Mouse (Mus musculus): ENCODE data around the gene Gipr. TPM values are rescaled to one million over a fixed set of nuclear protein-coding genes. Genes with fewer than 3 reads are reported as not detected.

The Gipr gene
- polyA plus RNA-seq, 1 experiment from 2014 or later, result 1.2 TPM

GRCm38 (mm10) chr7:19178035-19178434 is 12.1 kb upstream of the Gipr start:
- Histone ChIP-seq H3K4me3 (replicated peaks) (peak overlapping the region; percentile 70), H3K4me2 (peak overlapping the region; percentile 79), H3K9me3 (replicated peaks) (no peaks in the 10 kb centered on the region), H3K36me3 (peaks cover 18% of the 10 kb centered on the region; the same call in 1 of the 2 replicates), H3K27me3 (replicated peaks) (peaks cover 33% of the 10 kb centered on the region), H3K4me1 (peaks cover 55% of the 10 kb centered on the region), H3K27ac (replicated peaks) (no peak overlapping the region), H3K9ac (replicated peaks) (peak overlapping the region; percentile 73; the same call in 1 of the 2 replicates)
- WGBS, result 8% methylated on average over 18 of the region's 18 CpGs
- ATAC-seq (ENCODE audit: low FRiP score), result no peak

- 68% methylated on average over 7 of the region's 7 CpGs for WGBS
- H3K4me3 ChIP-seq (replicated peaks), result peak overlapping the region; percentile 70
- no peak for ATAC-seq (ENCODE audit: low FRiP score)
These were observed 11.3 kb upstream of the Gipr start for GRCm38 (mm10) chr7:19177216-19177615.

GRCm38 (mm10) chr7:19176516-19176947 is 10.6 kb upstream of the Gipr start:
- peak overlapping the region; percentile 86 for H3K27ac ChIP-seq (replicated peaks)
- H3K4me3 ChIP-seq (replicated peaks), result peak overlapping the region; percentile 70
- H3K36me3 ChIP-seq, result peaks cover 8% of the 10 kb centered on the region; the same call in 1 of the 2 replicates
- peak overlapping the region; percentile 79 for H3K4me2 ChIP-seq
- H3K9ac ChIP-seq (replicated peaks), result peak overlapping the region; percentile 73
- peaks cover 33% of the 10 kb centered on the region for H3K27me3 ChIP-seq (replicated peaks)
- ATAC-seq (ENCODE audit: low FRiP score), result peak; percentile 36
- no peaks in the 10 kb centered on the region for H3K9me3 ChIP-seq (replicated peaks)
- 8% methylated on average over 14 of the region's 21 CpGs for WGBS
- peaks cover 69% of the 10 kb centered on the region for H3K4me1 ChIP-seq

More at GRCm38 (mm10) chr7:19177216-19177615, 11.3 kb upstream of the Gipr start:
- H3K9ac ChIP-seq (replicated peaks), result peak overlapping the region; percentile 73
- H3K4me2 ChIP-seq, result peak overlapping the region; percentile 79
- peaks cover 12% of the 10 kb centered on the region; the same call in 1 of the 2 replicates for H3K36me3 ChIP-seq
- H3K4me1 ChIP-seq, result peaks cover 64% of the 10 kb centered on the region
- H3K9me3 ChIP-seq (replicated peaks), result no peaks in the 10 kb centered on the region
- H3K27ac ChIP-seq (replicated peaks), result no peak overlapping the region
- peaks cover 33% of the 10 kb centered on the region for H3K27me3 ChIP-seq (replicated peaks)

GRCm38 (mm10) chr7:19175708-19176515 is 10.0 kb upstream of the Gipr start, which contains the start of gene Eml2:
Gene Eml2 (plus strand): TSS chr7:19176421.
- peaks cover 33% of the 10 kb centered on the region for H3K27me3 ChIP-seq (replicated peaks)
- peak within 1 kb of the TSS; percentile 79 for H3K4me2 ChIP-seq
- peaks cover 8% of the 10 kb centered on the region; the same call in 1 of the 2 replicates for H3K36me3 ChIP-seq
- 1% methylated on average over 30 of the region's 30 CpGs for WGBS
- peaks cover 63% of the 10 kb centered on the region for H3K4me1 ChIP-seq
- ATAC-seq (ENCODE audit: low FRiP score), result peak; percentile 95
- H3K4me3 ChIP-seq (replicated peaks), result peak within 1 kb of the TSS; percentile 70
- H3K9ac ChIP-seq (replicated peaks), result peak within 1 kb of the TSS; percentile 73
- H3K9me3 ChIP-seq (replicated peaks), result no peaks in the 10 kb centered on the region
- peak within 1 kb of the TSS; percentile 86 for H3K27ac ChIP-seq (replicated peaks)

GRCm38 (mm10) chr7:19172874-19173273 is 6.9 kb upstream of the Gipr start:
- WGBS, result 5% methylated on average over 17 of the region's 17 CpGs
- peak overlapping the region; percentile 29 for H3K4me3 ChIP-seq (replicated peaks)
- H3K27ac ChIP-seq (replicated peaks), result peak overlapping the region; percentile 54; the same call in 1 of the 2 replicates
- H3K9me3 ChIP-seq (replicated peaks), result no peaks in the 10 kb centered on the region
- 0 out of 2 replicates have a peak overlapping the region, but pooled peaks have one; percentile 32 for H3K9ac ChIP-seq (replicated peaks)
- H3K4me2 ChIP-seq, result peak overlapping the region; percentile 59
- H3K4me1 ChIP-seq, result peaks cover 38% of the 10 kb centered on the region
- H3K36me3 ChIP-seq, result no peaks in the 10 kb centered on the region
- ATAC-seq (ENCODE audit: low FRiP score), result no peak
- peaks cover 11% of the 10 kb centered on the region; the same call in 1 of the 2 replicates for H3K27me3 ChIP-seq (replicated peaks)

- no peak overlapping the region; the same call in 1 of the 2 replicates for H3K9ac ChIP-seq (replicated peaks)
- 0 out of 2 replicates have a peak, but pooled peaks cover under 1% of the 10 kb centered on the region for H3K27me3 ChIP-seq (replicated peaks)
- H3K36me3 ChIP-seq, result no peaks in the 10 kb centered on the region
- peaks cover 28% of the 10 kb centered on the region for H3K4me1 ChIP-seq
- H3K4me2 ChIP-seq, result no peak overlapping the region
- no peak overlapping the region for H3K4me3 ChIP-seq (replicated peaks)
- 52% methylated on average over 8 of the region's 8 CpGs for WGBS
- H3K27ac ChIP-seq (replicated peaks), result peak overlapping the region; percentile 33; the same call in 1 of the 2 replicates
- H3K9me3 ChIP-seq (replicated peaks), result no peaks in the 10 kb centered on the region
- ATAC-seq (ENCODE audit: low FRiP score), result no peak
These were observed 5.9 kb upstream of the Gipr start for GRCm38 (mm10) chr7:19171831-19172230.

- no peak for ATAC-seq (ENCODE audit: low FRiP score)
- WGBS, result 56% methylated on average over 8 of the region's 8 CpGs
These were observed 4.2 kb upstream of the Gipr start for GRCm38 (mm10) chr7:19170142-19170541.

GRCm38 (mm10) chr7:19169506-19169905 is 3.6 kb upstream of the Gipr start:
- 60% methylated on average over 10 of the region's 10 CpGs for WGBS
- Histone ChIP-seq H3K27ac (replicated peaks) (no peak overlapping the region), H3K4me3 (replicated peaks) (no peak overlapping the region), H3K4me2 (no peak overlapping the region), H3K4me1 (peaks cover 34% of the 10 kb centered on the region), H3K9me3 (replicated peaks) (no peaks in the 10 kb centered on the region), H3K27me3 (replicated peaks) (peaks cover 12% of the 10 kb centered on the region), H3K36me3 (no peaks in the 10 kb centered on the region), H3K9ac (replicated peaks) (no peak overlapping the region)
- no peak for ATAC-seq (ENCODE audit: low FRiP score)

More at GRCm38 (mm10) chr7:19170142-19170541, 4.2 kb upstream of the Gipr start:
- Histone ChIP-seq H3K4me2 (no peak overlapping the region), H3K27ac (replicated peaks) (0 out of 2 replicates have a peak overlapping the region, but pooled peaks have one; percentile 18), H3K36me3 (no peaks in the 10 kb centered on the region), H3K9me3 (replicated peaks) (no peaks in the 10 kb centered on the region), H3K4me1 (peaks cover 28% of the 10 kb centered on the region), H3K27me3 (replicated peaks) (peaks cover 5% of the 10 kb centered on the region), H3K9ac (replicated peaks) (no peak overlapping the region), H3K4me3 (replicated peaks) (no peak overlapping the region)

GRCm38 (mm10) chr7:19166990-19167389 is 1.1 kb upstream of the Gipr start:
- Histone ChIP-seq H3K27ac (replicated peaks) (no peak overlapping the region), H3K4me1 (peaks cover 22% of the 10 kb centered on the region), H3K9me3 (replicated peaks) (no peaks in the 10 kb centered on the region), H3K4me3 (replicated peaks) (no peak overlapping the region), H3K4me2 (no peak overlapping the region), H3K9ac (replicated peaks) (no peak overlapping the region), H3K36me3 (no peaks in the 10 kb centered on the region), H3K27me3 (replicated peaks) (peaks cover 32% of the 10 kb centered on the region)
- WGBS, result 92% methylated on average over 3 of the region's 3 CpGs
- ATAC-seq (ENCODE audit: low FRiP score), result no peak

- Histone ChIP-seq H3K4me3 (replicated peaks) (no peak overlapping the region), H3K27ac (replicated peaks) (no peak overlapping the region), H3K27me3 (replicated peaks) (peaks cover 41% of the 10 kb centered on the region), H3K9me3 (replicated peaks) (no peaks in the 10 kb centered on the region), H3K4me1 (peaks cover 24% of the 10 kb centered on the region), H3K9ac (replicated peaks) (no peak overlapping the region), H3K36me3 (no peaks in the 10 kb centered on the region), H3K4me2 (peak overlapping the region; percentile 32)
- WGBS, result 2% methylated on average over 13 of the region's 13 CpGs
- no peak for ATAC-seq (ENCODE audit: low FRiP score)
These were observed 949 bp downstream of the Gipr start for GRCm38 (mm10) chr7:19164978-19165377.

- peaks cover 32% of the 10 kb centered on the region for H3K4me1 ChIP-seq
- H3K4me3 ChIP-seq (replicated peaks), result no peak overlapping the region
- peak overlapping the region; percentile 32 for H3K4me2 ChIP-seq
- peaks cover 48% of the 10 kb centered on the region for H3K27me3 ChIP-seq (replicated peaks)
- no peak for ATAC-seq (ENCODE audit: low FRiP score)
- no peak overlapping the region for H3K9ac ChIP-seq (replicated peaks)
- 2% methylated on average over 6 of the region's 6 CpGs for WGBS
- no peaks in the 10 kb centered on the region for H3K9me3 ChIP-seq (replicated peaks)
- H3K27ac ChIP-seq (replicated peaks), result no peak overlapping the region
- no peaks in the 10 kb centered on the region for H3K36me3 ChIP-seq
These were observed 1.7 kb downstream of the Gipr start for GRCm38 (mm10) chr7:19164189-19164588.
